Mouse (Mus musculus) left cerebral cortex, postnatal 14 days (tissue): ENCODE results near the gene Poc1b. TPM values are rescaled to one million over a fixed set of nuclear protein-coding genes. Genes with fewer than 3 reads are reported as not detected.

Source experiments
- DNase-seq, 2 experiments: peaks; one replicate each; pipeline ENCODE4 v3.0.0; 2021 to 2022; ENCODE audit warnings: low spot score in 2 of 2, mixed read lengths in 1 of 2
- intact Hi-C: fragments of 180-260 bp; cut with DNase I; formaldehyde crosslinking; loops from one replicate; pipeline ENCODE4 v1.15.1; 2025
- long read RNA-seq, 2 experiments: library from polyadenylated mRNA; stranded (forward); transcript quantifications; one replicate each; pipeline ENCODE4 v2.0.0; 2021
- total RNA-seq, 2 experiments: library from RNA; stranded (reverse); gene quantifications; 2 replicates each; pipeline ENCODE4 v1.2.3; 2021

Gene Poc1b
- 1 to 10 TPM; 5.7 to 7.4 TPM for total RNA-seq
- long read RNA-seq, experiment 1, partial matches to known transcripts = 0 of 3 reads
- long read RNA-seq, experiment 1, other reads (novel, unspliced or antisense) = 2 of 3 reads
- long read RNA-seq, experiment 2, partial matches to known transcripts = 1 of 3 reads
- long read RNA-seq, experiment 2, other reads (novel, unspliced or antisense) = 0 of 3 reads

GRCm38 (mm10) chr10:99106703-99107631 lies at the start of gene Poc1b:
Gene Poc1b, plus strand, starts transcription at chr10:99107036.
- DNase-seq = peak; percentile 83 to 85
- intact Hi-C loops = loop anchor here (5.0 kb wide), 2 partner anchors 55 to 510 kb away; no protein-coding TSS in a partner anchor

GRCm38 (mm10) chr10:99060588-99060987 lies 46.2 kb upstream of the Poc1b start:
- no peak for DNase-seq
- intact Hi-C loops = no loop called here

GRCm38 (mm10) chr10:99061418-99061817 lies 45.4 kb upstream of the Poc1b start:
- intact Hi-C loops = no loop called here
- no peak for DNase-seq

GRCm38 (mm10) chr10:99062546-99062945 lies 44.3 kb upstream of the Poc1b start:
- intact Hi-C loops = no loop called here
- DNase-seq = no peak

- DNase-seq = peak in 1 of 2 experiments; percentile 51
- intact Hi-C loops = loop anchor here (5.0 kb wide), 1 partner anchor 164 kb away; the partner anchor contains the start of gene Atp2b1
Measured at GRCm38 (mm10) chr10:99076113-99076895, 30.5 kb upstream of the Poc1b start.

GRCm38 (mm10) chr10:99078621-99079020 lies 28.2 kb upstream of the Poc1b start:
- DNase-seq = no peak
- intact Hi-C loops = loop anchor here (5.0 kb wide), 1 partner anchor 166 kb away; the partner anchor contains the start of gene Atp2b1

- intact Hi-C loops = loop anchor here (5.0 to 10.0 kb wide), 2 partner anchors 49 to 1237 kb away; no protein-coding TSS in a partner anchor
- peak; percentile 53 to 83 for DNase-seq
Measured at GRCm38 (mm10) chr10:99081569-99081990, 25.3 kb upstream of the Poc1b start.

- no peak for DNase-seq
- intact Hi-C loops = loop anchor here (2.0 to 10.0 kb wide), 3 partner anchors 51 to 1239 kb away; no protein-coding TSS in a partner anchor
Measured at GRCm38 (mm10) chr10:99083431-99084003, 23.3 kb upstream of the Poc1b start.

- intact Hi-C loops = loop anchor here (2.0 to 10.0 kb wide), 4 partner anchors 52 to 1372 kb away; no protein-coding TSS in a partner anchor
- peak; percentile 86 to 94 for DNase-seq
Measured at GRCm38 (mm10) chr10:99084397-99085239, 22.2 kb upstream of the Poc1b start.

- intact Hi-C loops = loop anchor here (2.0 to 10.0 kb wide), 3 partner anchors 590 to 1373 kb away; no protein-coding TSS in a partner anchor
- DNase-seq = no peak
Measured at GRCm38 (mm10) chr10:99085240-99085587, 21.6 kb upstream of the Poc1b start.

- intact Hi-C loops = loop anchor here (5.0 to 10.0 kb wide), 2 partner anchors 1241 to 1374 kb away; no protein-coding TSS in a partner anchor
- no peak for DNase-seq
Measured at GRCm38 (mm10) chr10:99086029-99086428, 20.8 kb upstream of the Poc1b start.

- intact Hi-C loops = loop anchor here (5.0 to 10.0 kb wide), 2 partner anchors 1245 to 1378 kb away; no protein-coding TSS in a partner anchor
- no peak for DNase-seq
Measured at GRCm38 (mm10) chr10:99089906-99090305, 16.9 kb upstream of the Poc1b start.

- DNase-seq = no peak
- intact Hi-C loops = no loop called here
Measured at GRCm38 (mm10) chr10:99093364-99093763, 13.5 kb upstream of the Poc1b start.

- intact Hi-C loops = no loop called here
- no peak for DNase-seq
Measured at GRCm38 (mm10) chr10:99095114-99095513, 11.7 kb upstream of the Poc1b start.

GRCm38 (mm10) chr10:99097374-99097773 lies 9.5 kb upstream of the Poc1b start:
- peak; percentile 60 to 66 for DNase-seq
- intact Hi-C loops = no loop called here

GRCm38 (mm10) chr10:99105522-99105921 lies 1.3 kb upstream of the Poc1b start:
- intact Hi-C loops = loop anchor here (5.0 kb wide), 2 partner anchors 57 to 512 kb away; no protein-coding TSS in a partner anchor
- DNase-seq = no peak

GRCm38 (mm10) chr10:99106311-99106702 lies 529 bp upstream of the Poc1b start:
- intact Hi-C loops = loop anchor here (5.0 kb wide), 2 partner anchors 56 to 511 kb away; no protein-coding TSS in a partner anchor
- no peak for DNase-seq

GRCm38 (mm10) chr10:99107964-99108363 lies 1.1 kb downstream of the Poc1b start, which contains the start of gene Galnt4:
Gene Galnt4, plus strand, starts transcription at chr10:99108159.
- intact Hi-C loops = loop anchor here (5.0 kb wide), 2 partner anchors 54 to 509 kb away; no protein-coding TSS in a partner anchor
- peak; percentile 43 to 63 for DNase-seq
